Mouse (Mus musculus) MEL (cell line): Measurements from ENCODE around the gene Rtp4.

Experiments used
- CTCF ChIP-seq, 3 experiments: IDR thresholded peaks in 2 of 3; conservative IDR thresholded peaks in 1 of 3; 2 replicates each; pipeline ENCODE4 v1.5.1; 2011 to 2012; ENCODE audit warnings: low read length in 3 of 3, low read depth in 2 of 3, mild to moderate bottlenecking in 2 of 3, improper control_type of control experiment in 1 of 3, inconsistent platforms in 1 of 3, mixed read lengths in 1 of 3, moderate library complexity in 1 of 3; ENCODE audit not compliant: control insufficient read depth in 1 of 3, insufficient read depth in 1 of 3, poor library complexity in 1 of 3, severe bottlenecking in 1 of 3
- MAX ChIP-seq: IDR thresholded peaks from 2 replicates; pipeline ENCODE4 v1.6.1; 2011; ENCODE audit warnings: low read length, improper control_type of control experiment
- MXI1 ChIP-seq: IDR thresholded peaks from 2 replicates; pipeline ENCODE4 v1.6.1; 2011; ENCODE audit warnings: mild to moderate bottlenecking, low read depth, low read length, improper control_type of control experiment
- NRF1 ChIP-seq: IDR thresholded peaks from 2 replicates; pipeline ENCODE4 v1.6.1; 2014; ENCODE audit warnings: low read depth, mild to moderate bottlenecking, inconsistent platforms, low read length, improper control_type of control experiment, moderate library complexity; ENCODE audit not compliant: poor library complexity, insufficient read depth, severe bottlenecking
- POLR2A ChIP-seq, 2 experiments: IDR thresholded peaks; 2 replicates each; pipeline ENCODE4 v1.6.1; 2011 to 2012; ENCODE audit warnings: low read length in 2 of 2, mild to moderate bottlenecking in 2 of 2, control low read depth in 1 of 2, improper control_type of control experiment in 1 of 2, low read depth in 1 of 2, moderate library complexity in 1 of 2; ENCODE audit not compliant: control insufficient read depth in 1 of 2, insufficient read depth in 1 of 2, poor library complexity in 1 of 2
- POLR2AphosphoS2 ChIP-seq: IDR thresholded peaks from 2 replicates; pipeline ENCODE4 v1.6.1; 2011; ENCODE audit warnings: low read length, improper control_type of control experiment
- TAL1 ChIP-seq: IDR thresholded peaks from 2 replicates; pipeline ENCODE4 v1.6.1; 2012; ENCODE audit warnings: mild to moderate bottlenecking, inconsistent platforms, low read length, moderate library complexity, mixed read lengths
- UBTF ChIP-seq: IDR thresholded peaks from 2 replicates; pipeline ENCODE4 v1.6.1; 2012; ENCODE audit warnings: low read depth, mild to moderate bottlenecking, inconsistent platforms, low read length, improper control_type of control experiment, moderate library complexity, borderline replicate concordance; ENCODE audit not compliant: insufficient read depth
- USF1 ChIP-seq: IDR thresholded peaks from 2 replicates; pipeline ENCODE4 v1.6.1; 2014; ENCODE audit warnings: low read depth, mild to moderate bottlenecking, inconsistent platforms, low read length, improper control_type of control experiment, moderate library complexity

DNA sequence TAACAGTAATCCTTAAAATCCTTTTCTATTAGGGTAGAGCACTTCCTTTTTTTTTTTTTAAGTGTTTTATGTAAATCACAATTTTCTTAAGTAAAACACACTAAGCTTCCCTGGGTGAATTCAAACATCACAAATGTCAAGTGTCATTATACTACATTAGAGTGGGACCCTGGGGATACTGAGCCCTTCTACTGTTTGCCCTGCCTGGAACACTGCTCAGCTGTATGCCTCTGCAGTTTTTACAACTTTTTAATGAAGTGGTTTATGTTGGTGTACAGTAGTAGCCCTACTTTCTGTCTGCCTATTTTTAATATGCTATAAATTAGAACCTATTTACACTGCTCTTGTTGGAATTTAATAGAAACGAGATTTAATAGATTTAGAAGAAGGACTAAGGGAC, 22.2 kb upstream of the Rtp4 start:
- no peak for TF ChIP-seq TAL1
- no peak for TF ChIP-seq UBTF
- TF ChIP-seq POLR2A (IDR thresholded peaks at IDR 0.05; ENCODE audit: control insufficient read depth in 1 of 2, insufficient read depth in 1 of 2, low read depth in 1 of 2, low read length in 2 of 2, poor library complexity in 1 of 2) = no peak
- TF ChIP-seq MAX = no peak
- TF ChIP-seq MXI1 = no peak
- no peak for TF ChIP-seq USF1
- TF ChIP-seq CTCF (IDR thresholded peaks at IDR 0.05 in 2 of 3, conservative IDR thresholded peaks at IDR 0.05 in 1 of 3; ENCODE audit: control insufficient read depth in 1 of 3, insufficient read depth in 1 of 3, low read depth in 2 of 3, low read length in 3 of 3, poor library complexity in 1 of 3, severe bottlenecking in 1 of 3) = no peak
- TF ChIP-seq NRF1 = no peak
- TF ChIP-seq POLR2AphosphoS2 = no peak
